In the genomic region with DNA sequence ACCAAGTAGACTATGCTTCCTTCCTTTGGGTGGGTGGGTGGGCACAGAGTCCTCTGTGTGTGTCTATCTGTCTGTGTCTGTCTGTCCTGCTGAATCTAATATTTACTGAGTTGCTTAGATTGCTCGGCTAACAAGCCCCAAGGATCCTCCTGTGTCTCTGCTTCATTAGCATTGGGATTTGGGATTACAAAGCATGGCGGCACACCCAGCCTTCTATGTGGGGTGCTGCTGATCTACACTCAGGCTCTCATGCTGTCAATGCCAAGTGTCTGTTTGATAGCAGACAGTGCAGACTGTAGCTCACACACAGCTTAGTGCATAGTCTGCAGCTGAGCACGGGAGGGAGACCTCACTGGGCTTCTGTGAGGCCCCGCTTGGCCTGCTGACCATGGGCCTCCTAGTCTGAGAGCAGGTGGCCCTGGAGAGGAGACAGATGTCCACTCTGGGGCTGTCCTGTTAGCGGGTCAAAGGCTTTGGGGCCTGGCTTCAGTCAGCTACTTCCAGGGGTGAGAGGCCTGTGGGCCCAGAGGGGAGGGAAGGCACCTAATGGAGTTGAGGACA, we compare ENCODE assay signal across 21 mouse cellular contexts. TPM values are rescaled to one million over a fixed set of nuclear protein-coding genes. Genes with fewer than 3 reads are reported as not detected.
DNase-seq lines count a peak whose midpoint lies in the region; ATAC-seq and TF ChIP-seq lines count a peak whose summit lies in the region.
"Had no signal": no experiment of that assay in that cellular context is flagged by ENCODE, and none has a peak within 500 bp of the region (broad histone marks: within the 10 kb centered on the region; RNA-seq: fewer than 3 reads in every experiment).

No protein-coding gene starts in this region.

- no peaks in the 10 kb centered on the region for H3K9me3 ChIP-seq in hindbrain, embryonic 11.5 days (ENCODE audit: control insufficient read depth, low read length)
- H3K9me3 ChIP-seq in hindbrain, postnatal 0 days (ENCODE audit: low read length), result no peaks in the 10 kb centered on the region
- H3K9me3 ChIP-seq in neural tube, embryonic 13.5 days, result no peaks in the 10 kb centered on the region
- no peaks in the 10 kb centered on the region for H3K9me3 ChIP-seq in hindbrain, embryonic 12.5 days (replicated peaks)
- H3K9me3 ChIP-seq: embryonic facial prominence, embryonic 15.5 days had no signal

- no peaks in the 10 kb centered on the region for H3K36me3 ChIP-seq in hindbrain, embryonic 11.5 days (ENCODE audit: control insufficient read depth, insufficient read depth, low read length)
- 0 out of 2 replicates have a peak, but pooled peaks cover 4% of the 10 kb centered on the region for H3K36me3 ChIP-seq in hindbrain, postnatal 0 days (ENCODE audit: insufficient read depth, low read length)
- peaks cover 32% of the 10 kb centered on the region for H3K36me3 ChIP-seq in neural tube, embryonic 13.5 days
- peaks cover 37% of the 10 kb centered on the region for H3K36me3 ChIP-seq in hindbrain, embryonic 12.5 days

- H3K9ac ChIP-seq in hindbrain, embryonic 11.5 days (ENCODE audit: low read depth, low read length), result no peak overlapping the region
- no peak overlapping the region for H3K9ac ChIP-seq in hindbrain, postnatal 0 days (replicated peaks; ENCODE audit: low read length)
- 0 out of 2 replicates have a peak overlapping the region, but pooled peaks have one; percentile 38 for H3K9ac ChIP-seq in neural tube, embryonic 13.5 days
- H3K9ac ChIP-seq in hindbrain, embryonic 12.5 days, result no peak overlapping the region
- H3K9ac ChIP-seq: embryonic facial prominence, embryonic 15.5 days had no signal

- ATAC-seq in hindbrain, embryonic 11.5 days (ENCODE audit: low FRiP score), result peak; percentile 29; the same call in 1 of the 2 replicates
- ATAC-seq in hindbrain, postnatal 0 days, result no peak
- ATAC-seq in neural tube, embryonic 13.5 days (ENCODE audit: low read depth), result no peak
- peak; percentile 7; the same call in 1 of the 2 replicates for ATAC-seq in hindbrain, embryonic 12.5 days (ENCODE audit: low FRiP score)
- ATAC-seq: Patski had no signal

- no peaks in the 10 kb centered on the region for H3K4me1 ChIP-seq in hindbrain, embryonic 11.5 days (replicated peaks; ENCODE audit: control insufficient read depth, insufficient read depth, low read length)
- H3K4me1 ChIP-seq in hindbrain, postnatal 0 days (ENCODE audit: insufficient read depth, low read length), result no peaks in the 10 kb centered on the region
- peaks cover 29% of the 10 kb centered on the region for H3K4me1 ChIP-seq in neural tube, embryonic 13.5 days (replicated peaks)
- peaks cover 17% of the 10 kb centered on the region for H3K4me1 ChIP-seq in hindbrain, embryonic 12.5 days

- no peaks in the 10 kb centered on the region for H3K27me3 ChIP-seq in hindbrain, embryonic 11.5 days (ENCODE audit: control insufficient read depth, insufficient read depth, low read length)
- H3K27me3 ChIP-seq in hindbrain, postnatal 0 days (ENCODE audit: insufficient read depth, low read length), result no peaks in the 10 kb centered on the region
- no peaks in the 10 kb centered on the region for H3K27me3 ChIP-seq in neural tube, embryonic 13.5 days
- H3K27me3 ChIP-seq in hindbrain, embryonic 12.5 days, result no peaks in the 10 kb centered on the region
- H3K27me3 ChIP-seq: embryonic facial prominence, embryonic 15.5 days; Patski had no signal

- H3K4me2 ChIP-seq in hindbrain, embryonic 11.5 days (replicated peaks; ENCODE audit: low read depth, low read length), result no peak overlapping the region
- no peak overlapping the region for H3K4me2 ChIP-seq in hindbrain, postnatal 0 days (ENCODE audit: low read depth, low read length)
- H3K4me2 ChIP-seq in neural tube, embryonic 13.5 days, result no peak overlapping the region
- H3K4me2 ChIP-seq in hindbrain, embryonic 12.5 days (replicated peaks), result no peak overlapping the region
- H3K4me2 ChIP-seq: embryonic facial prominence, embryonic 15.5 days had no signal

- H3K27ac ChIP-seq in hindbrain, embryonic 11.5 days (ENCODE audit: low read depth, low read length), result no peak overlapping the region
- no peak overlapping the region for H3K27ac ChIP-seq in hindbrain, postnatal 0 days
- H3K27ac ChIP-seq in neural tube, embryonic 13.5 days (replicated peaks), result no peak overlapping the region
- 0 out of 2 replicates have a peak overlapping the region, but pooled peaks have one; percentile 44 for H3K27ac ChIP-seq in hindbrain, embryonic 12.5 days
- H3K27ac ChIP-seq: embryonic facial prominence, embryonic 15.5 days; kidney, postnatal 0 days; layer of hippocampus, adult 2 months; stomach, postnatal 0 days had no signal

- no peak overlapping the region for H3K4me3 ChIP-seq in hindbrain, embryonic 11.5 days (ENCODE audit: low read depth, low read length)
- H3K4me3 ChIP-seq in hindbrain, postnatal 0 days (ENCODE audit: low read length), result no peak overlapping the region
- H3K4me3 ChIP-seq in neural tube, embryonic 13.5 days, result no peak overlapping the region
- H3K4me3 ChIP-seq in hindbrain, embryonic 12.5 days, result no peak overlapping the region
- H3K4me3 ChIP-seq: embryonic facial prominence, embryonic 15.5 days; gastrocnemius, adult 2 months; layer of hippocampus, adult 2 months had no signal

- no peak for TF ChIP-seq CTCF in hindbrain, postnatal 0 days (IDR thresholded peaks at IDR 0.05; ENCODE audit: low read depth)

- 74% methylated on average over 5 of the region's 5 CpGs for WGBS in hindbrain, embryonic 11.5 days
- WGBS in hindbrain, postnatal 0 days, result 64% methylated on average over 5 of the region's 5 CpGs
- WGBS in neural tube, embryonic 13.5 days, result 70% methylated on average over 5 of the region's 5 CpGs
- 68% methylated on average over 5 of the region's 5 CpGs for WGBS in hindbrain, embryonic 12.5 days

- DNase-seq in hindbrain, embryonic 11.5 days (ENCODE audit: low spot score), result no peak
- DNase-seq in hindbrain, postnatal 0 days (ENCODE audit: low spot score), result no peak
- DNase-seq in neural tube, embryonic 10.5 days (ENCODE audit: extremely low spot score, low spot score), result no peak
- no peak for DNase-seq in adrenal gland, postnatal 4 days (ENCODE audit: low spot score in 2 of 2)
- DNase-seq in adrenal gland, adult 18-20 months (ENCODE audit: low spot score in 2 of 2), result no peak
- DNase-seq: adrenal gland, postnatal 36 days; cerebellum, adult 18-20 months; cerebellum, postnatal 25 days; gastrocnemius, adult 2 months; kidney, adult 11 months; layer of hippocampus, postnatal 36 days; liver; lung, postnatal 10 days; right cerebral cortex, postnatal 4 days had no signal

RNA-seq across cellular contexts. Expression of a gene that starts 8.6 kb away (rescaled TPM):
- polyA plus RNA-seq in hindbrain, embryonic 11.5 days (2014; fragmentation: Nextera tagmentation; extraction: Ambion mirVana), result 22.8 and 28.4 TPM in 2 replicates
- 22.0 and 23.5 TPM in 2 replicates for total RNA-seq in hindbrain, postnatal 0 days (2014; rRNA removed)
- 19.0 and 21.3 TPM in 2 replicates for polyA plus RNA-seq in hindbrain, postnatal 0 days (2015; fragmentation: Nextera tagmentation; extraction: Ambion mirVana)
- polyA plus RNA-seq in neural tube, embryonic 13.5 days (2015; fragmentation: Nextera tagmentation; extraction: Ambion mirVana), result 26.4 and 28.6 TPM in 2 replicates
- polyA plus RNA-seq in hindbrain, embryonic 12.5 days (2016; fragmentation: Nextera tagmentation; extraction: Ambion mirVana), result 29.0 and 29.5 TPM in 2 replicates
- total RNA-seq in adrenal gland, postnatal 4 days (2021), result 10 to 100 TPM; 21.2 to 21.6 TPM
- total RNA-seq in adrenal gland, adult 18-20 months (2021), result 10 to 100 TPM; 11.2 to 21.5 TPM

Comparison
In these comparisons a context has a peak if more than half of its experiments do, and no peak if none do; other contexts are left out.
1. ATAC-seq: peak in hindbrain, embryonic 11.5 days (single experiment) and hindbrain, embryonic 12.5 days (single experiment); none in hindbrain, postnatal 0 days (single experiment) and neural tube, embryonic 13.5 days (single experiment).